Mouse (Mus musculus) hematopoietic stem cell, adult 5-6 weeks (primary cell): ENCODE data around the gene Adck2. TPM values are rescaled to one million over a fixed set of nuclear protein-coding genes. Genes with fewer than 3 reads are reported as not detected.
A peak's percentile ranks its signal among the peaks of the same experiment; 100 is the strongest.

Experiments used
- ATAC-seq, 2 experiments: fragments of 125-278 bp in 1 of 2; replicated peaks in 1 of 2; 2 replicates each; pipeline ENCODE4 v1.8.0; 2016 to 2017; ENCODE audit warnings: inconsistent platforms in 2 of 2, mild to moderate bottlenecking in 2 of 2, moderate number of reproducible peaks in 2 of 2, low read depth in 1 of 2, moderate TSS enrichment in 1 of 2; ENCODE audit not compliant: low FRiP score in 2 of 2, poor library complexity in 2 of 2, severe bottlenecking in 2 of 2, insufficient read depth in 1 of 2, low TSS enrichment in 1 of 2
- total RNA-seq: library from RNA; stranded (forward); fragments of 172-1452, 232-1000 nt; gene quantifications from 2 replicates; pipeline ENCODE4 v1.2.3, GENCODE M21; 2017

Gene Adck2
- total RNA-seq, result 15.7 and 24.0 TPM in 2 replicates

DNA sequence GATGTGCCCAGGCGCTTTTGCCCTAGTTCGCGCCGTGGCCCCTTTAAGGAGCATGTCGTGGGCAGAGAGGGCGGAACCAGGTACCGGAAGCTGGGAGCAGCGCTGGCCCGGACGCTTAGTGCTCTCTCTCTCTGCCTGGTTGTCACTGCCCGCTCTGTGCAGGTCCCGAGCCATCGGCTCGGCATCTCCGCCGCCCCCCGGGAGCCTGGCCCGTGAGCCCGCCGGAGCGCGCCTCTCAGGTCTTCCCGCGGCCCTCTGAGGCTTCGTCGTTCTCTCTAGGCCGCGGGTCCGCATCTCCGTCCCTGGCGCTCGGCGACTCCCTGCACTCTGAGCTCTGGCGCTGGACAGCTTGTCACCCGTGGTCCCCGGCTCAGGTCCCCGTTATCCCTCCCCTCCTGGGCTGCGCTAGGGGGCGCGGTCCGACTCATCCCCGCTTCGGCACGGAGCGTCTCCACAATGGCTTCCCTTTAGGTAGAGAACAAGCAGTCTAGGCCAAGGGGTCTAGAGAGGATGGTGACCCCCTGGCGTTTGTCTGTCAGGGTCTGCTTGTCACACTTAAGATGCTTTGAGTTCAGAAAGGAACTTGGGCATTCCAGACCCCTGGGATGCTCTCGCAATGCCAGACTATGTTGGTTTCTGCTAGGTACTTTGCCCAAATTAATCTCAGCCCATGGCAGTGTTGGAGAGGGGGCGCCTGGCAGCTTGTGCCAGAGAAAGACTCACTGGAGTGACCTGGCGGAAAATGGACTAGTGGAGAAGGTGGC is at the start of gene Adck2:
Gene Adck2, plus strand, starts transcription at position 83 of the 764 bp plus-strand sequence.
- ATAC-seq, result peak; percentile 96

DNA sequence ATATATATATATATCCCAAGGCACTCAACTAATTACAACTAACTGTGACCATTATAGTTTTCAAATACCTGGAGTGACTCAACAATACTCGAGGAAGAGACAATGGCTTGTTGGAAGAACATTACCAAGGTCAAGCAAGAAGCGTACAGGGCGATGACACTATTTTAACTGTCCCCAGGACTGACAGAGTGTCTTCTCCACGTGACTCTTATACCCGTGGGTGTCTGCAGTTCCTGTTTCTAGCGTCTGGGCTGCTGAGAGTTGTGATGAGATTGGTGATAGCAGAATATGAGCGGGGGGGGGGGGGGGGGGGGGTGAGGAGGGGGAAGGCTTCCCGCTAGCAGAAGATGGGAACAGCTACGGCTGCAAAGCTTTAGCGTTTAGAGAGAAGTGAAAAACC is 46.9 kb upstream of the Adck2 start:
- no peak for ATAC-seq

DNA sequence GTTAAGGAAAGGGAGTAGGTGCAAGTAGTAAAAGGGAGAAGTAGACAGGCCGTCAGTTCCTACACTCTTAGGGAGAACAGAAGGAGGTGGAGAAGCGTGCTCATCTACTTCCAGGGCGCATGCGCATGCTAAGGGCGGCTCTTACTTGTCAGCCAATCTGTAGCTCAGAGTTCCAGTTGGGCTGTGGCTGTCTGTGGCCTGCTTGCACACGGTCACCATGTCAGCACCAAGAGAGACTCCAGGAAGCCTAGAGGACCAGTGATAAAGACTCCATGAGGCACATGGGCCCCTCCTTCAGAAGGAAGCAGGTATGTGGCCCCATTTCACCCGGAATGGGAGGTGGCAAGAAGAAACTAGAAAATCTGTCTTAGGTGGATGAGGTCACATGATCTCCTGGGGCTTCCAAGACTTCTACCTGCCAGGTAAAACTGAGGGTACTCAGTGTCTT is 46.3 kb upstream of the Adck2 start:
- ATAC-seq, result no peak

DNA sequence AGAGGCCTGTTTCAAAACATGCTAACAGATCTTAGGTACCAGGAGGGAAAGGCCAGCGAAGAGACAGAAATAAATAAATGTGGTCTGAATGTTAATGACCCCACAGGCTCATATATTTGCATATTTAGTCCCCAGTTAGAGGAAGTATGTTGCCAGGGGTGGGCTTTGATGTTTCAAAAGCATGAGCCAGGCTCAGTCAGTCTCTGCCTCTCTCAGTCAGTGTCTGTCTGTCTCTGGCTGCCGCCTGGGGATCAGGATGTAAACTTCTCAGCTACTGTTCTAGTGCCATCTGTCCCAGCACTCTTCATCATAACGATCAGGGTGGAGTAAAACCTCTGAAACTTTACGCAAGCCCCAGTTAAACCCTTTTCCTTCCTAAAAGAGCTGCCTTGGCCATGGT is 45.9 kb upstream of the Adck2 start:
- ATAC-seq, result peak in 1 of 2 experiments; percentile 51; a peak in 1 of 4 replicates

DNA sequence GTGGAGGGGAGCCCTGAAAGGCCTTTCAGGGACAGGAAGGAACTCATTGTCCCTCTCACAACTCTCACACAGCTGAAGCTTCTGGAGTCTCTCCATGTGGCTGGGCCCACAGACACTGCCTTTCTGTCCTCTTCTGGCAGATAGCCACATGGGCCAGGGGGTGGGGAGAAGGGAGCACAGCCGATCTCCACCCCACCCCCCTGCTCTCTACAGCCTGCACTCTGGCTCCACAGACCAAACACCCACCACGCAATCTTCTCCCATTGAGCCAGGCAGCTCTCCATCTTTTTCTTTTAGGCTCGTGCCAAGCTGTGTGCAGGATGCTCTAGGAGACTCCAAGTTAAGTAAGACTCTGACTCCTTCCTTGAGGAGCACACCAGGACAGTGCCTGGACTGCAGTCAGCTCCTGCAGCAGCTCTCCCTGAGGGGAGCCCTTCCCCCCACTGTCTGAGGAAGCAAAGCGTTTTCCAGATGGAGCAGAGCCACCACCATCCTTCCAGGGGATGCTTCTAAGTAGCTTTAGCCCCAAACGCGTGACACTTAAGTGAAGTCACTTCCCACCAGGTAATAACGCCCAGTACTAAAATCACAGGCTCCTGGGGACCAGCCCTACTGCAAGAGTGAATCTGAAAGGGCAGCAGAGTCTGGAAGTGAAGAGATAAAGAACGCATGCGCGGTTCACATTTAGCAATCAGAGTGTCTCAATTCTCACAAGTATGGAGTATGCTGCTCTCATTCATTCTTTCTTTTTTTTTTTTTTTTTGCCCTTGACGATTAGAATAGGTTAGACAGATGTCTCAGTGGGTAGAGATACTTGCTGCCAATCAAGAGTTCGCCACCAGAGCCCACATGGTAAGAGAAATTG is 44.8 kb upstream of the Adck2 start:
- ATAC-seq, result peak in 1 of 2 experiments; percentile 4; a peak in 1 of 4 replicates

DNA sequence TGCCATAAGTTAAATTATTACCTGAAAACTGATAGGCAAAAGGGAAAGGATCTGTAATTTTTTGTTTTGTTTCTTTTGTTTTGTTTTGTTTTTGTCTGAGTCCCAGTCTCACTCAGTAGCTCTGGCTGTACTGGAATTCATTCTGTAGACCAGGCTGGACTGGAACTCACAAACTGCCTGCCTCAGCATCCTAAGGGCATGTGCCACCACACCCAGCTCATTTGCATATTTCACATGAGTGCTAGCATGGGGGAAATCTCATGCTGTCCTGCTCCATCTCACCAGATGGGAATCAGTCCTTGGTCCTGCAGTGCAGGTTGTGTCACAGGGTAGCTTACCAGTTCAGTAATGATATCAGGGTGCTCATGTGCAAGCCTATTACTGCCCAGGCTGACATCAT is 38.7 kb upstream of the Adck2 start:
- no peak for ATAC-seq

DNA sequence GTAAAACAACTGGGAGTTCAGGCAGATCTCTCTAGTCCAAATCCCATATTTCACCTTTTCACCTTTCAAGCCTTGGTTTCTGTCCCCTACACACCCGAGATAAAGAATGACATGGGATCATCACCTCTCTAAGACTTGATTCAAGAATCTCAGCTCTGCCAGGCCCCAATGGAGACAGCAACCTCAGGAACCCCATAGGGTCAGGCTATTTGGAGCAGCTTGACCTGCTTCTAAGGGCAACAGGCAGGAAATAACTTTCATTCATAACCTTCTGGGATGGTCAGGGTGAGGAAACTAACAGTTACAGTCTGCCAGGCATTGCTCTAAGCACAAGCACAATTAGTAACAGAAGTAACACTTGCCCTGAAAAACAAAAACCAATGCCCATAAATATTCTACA is 37.1 kb upstream of the Adck2 start:
- no peak for ATAC-seq

DNA sequence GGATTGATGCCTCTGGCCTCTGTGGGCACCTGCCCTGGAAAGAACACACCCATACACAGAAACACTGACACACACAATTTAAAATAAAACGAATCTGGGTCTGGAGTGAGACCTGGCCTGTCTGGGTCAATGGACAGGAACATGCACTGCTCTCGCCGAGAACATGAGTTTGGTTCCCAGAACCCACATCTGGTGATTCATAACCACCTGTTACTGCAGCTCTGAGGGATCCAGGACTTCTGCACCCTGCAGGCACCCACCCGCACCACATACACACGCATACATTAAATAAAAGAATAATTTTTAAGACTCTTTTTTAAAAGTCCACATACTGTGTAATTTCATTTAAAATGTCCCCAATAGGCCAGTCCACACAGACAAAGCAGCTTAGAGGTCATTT is 36.4 kb upstream of the Adck2 start:
- no peak for ATAC-seq

DNA sequence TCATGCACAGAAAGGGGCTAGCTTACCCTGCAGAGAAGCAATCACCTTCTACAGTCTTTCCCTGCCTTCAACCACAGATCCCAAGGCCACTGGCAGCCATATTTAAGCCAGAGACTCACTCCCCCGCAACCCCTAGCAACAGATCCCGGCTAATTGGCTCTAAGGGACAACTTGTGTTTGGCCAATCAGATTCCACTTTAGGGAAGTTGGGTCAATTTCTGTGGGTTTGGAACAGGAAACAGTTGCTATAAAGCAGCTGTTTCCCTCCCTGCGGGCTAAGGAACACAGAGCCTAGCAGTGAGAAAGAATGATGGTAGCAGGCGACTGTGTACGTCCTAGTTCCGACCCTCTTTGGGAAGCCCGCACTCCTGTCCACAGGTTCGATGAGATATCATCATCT is 35.4 kb upstream of the Adck2 start:
- ATAC-seq, result peak; percentile 92 to 93

DNA sequence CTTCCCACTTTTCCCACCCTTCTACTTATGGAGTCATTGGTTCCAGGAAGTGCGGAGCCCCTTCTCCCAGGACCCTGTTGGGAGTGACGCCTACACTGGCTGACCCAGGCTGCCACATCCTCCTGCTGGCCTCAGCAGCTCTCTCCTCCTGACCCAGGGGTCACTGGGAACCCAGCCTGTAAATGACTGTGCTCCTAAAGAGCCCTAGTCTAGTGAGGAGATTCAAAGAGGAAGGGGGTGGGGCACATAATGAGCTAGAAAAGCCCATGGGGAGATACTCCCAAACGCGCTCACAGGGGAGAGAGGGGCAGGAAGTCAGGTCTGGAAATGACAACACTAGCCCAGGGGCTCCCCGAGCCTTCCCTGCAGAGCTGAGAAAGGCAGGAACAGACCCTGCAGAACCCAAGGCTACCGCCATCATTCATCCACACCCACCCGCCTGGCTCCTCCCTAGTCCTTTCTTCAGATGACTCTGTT is 34.0 kb upstream of the Adck2 start:
- ATAC-seq, result 0 out of 4 replicates have a peak, but pooled peaks of 1 of the 2 experiments have one; percentile 11

DNA sequence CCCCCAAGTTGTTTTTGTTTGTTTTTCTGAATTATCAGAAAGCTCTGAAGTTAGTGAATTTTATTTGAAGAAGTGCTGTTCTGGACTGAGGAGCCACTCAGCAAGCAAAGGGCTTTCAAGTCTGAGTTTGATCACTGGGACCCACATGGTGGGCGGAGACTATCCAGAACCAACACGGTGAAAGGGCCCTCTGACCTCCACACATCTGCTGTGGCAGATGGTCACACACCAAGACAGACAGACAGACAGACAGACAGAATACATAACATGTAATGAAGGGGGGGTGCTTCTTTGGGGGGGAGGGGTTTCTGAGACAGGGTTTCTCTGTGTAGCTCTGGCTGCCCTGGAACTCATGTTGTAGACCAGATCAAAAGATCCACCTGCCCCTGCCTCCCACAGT is 33.1 kb upstream of the Adck2 start:
- no peak for ATAC-seq

DNA sequence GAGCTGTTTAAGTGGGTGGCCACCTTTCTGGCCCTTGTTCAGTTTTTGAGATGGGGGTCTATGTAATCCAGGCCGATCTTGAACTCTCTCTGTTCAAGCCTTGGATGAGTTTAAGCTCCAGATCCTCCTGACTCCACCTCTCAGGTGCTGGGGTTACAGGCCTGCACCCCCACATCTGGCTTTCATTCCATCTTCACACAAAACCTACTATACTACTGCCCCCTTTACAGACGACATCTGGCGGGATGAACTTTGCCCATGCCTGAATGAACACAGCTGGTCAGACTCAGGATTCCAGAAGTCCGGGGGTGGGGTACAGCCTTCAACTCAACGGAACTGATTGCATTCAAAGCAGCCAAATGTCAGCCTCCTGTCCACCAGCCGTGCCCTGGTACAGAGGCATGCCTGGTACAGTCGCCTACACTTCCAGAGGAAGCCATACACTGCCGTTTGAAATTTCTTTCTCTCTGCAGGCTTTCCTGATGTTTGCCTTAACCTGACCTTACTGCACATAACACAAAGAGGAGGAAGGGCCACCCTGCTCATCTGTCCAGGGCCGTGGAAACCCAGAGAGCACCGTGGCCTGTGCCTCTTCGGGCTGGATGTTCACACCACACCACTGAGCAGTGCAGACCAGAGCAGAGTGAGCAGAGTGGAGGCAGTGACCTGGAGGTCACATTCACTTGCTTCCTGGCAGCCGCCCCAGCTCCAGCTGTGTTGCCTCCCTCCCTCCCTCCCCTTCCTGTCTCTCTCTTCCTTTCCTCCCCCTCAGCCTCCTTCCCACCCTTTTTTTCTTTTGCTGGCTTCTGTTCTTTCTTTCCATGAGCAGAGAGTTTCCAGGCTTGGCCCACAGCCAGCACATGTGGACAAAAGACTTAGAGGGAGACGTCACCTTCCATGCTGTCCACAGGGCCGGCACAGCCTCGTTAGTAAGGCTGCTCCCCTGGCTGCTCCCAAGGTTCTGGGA is 30.8 kb upstream of the Adck2 start:
- ATAC-seq, result no peak

DNA sequence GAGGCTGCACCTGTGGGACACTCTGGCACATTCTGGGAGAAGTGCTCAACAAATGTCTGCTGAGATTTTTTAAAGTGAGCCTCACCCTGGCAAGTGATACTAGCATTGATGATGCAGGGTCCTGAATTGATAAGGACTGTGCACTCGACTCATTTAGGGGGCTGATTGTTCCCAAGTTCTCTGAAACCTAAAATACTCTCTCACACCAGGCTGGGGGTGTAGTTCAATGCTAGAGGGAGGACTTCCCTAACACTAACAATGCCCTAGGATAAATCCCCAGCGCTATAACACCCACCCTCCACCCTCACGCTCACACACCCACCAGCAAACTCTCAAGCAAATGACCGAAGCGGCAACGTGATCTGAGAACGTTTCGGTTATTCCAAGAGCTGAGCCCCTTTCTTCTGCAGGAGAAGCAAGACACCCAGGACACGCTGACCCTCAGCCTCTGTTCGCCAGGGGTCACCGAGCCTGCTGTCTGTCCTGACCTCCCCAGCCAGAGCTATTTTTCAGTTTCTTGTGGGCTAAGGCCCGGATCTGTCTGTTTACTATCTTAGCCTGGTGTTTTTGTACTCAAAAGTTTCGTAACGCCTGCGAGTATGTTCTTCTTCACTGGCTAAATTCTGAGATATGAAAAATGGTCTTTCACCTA is 29.8 kb upstream of the Adck2 start:
- ATAC-seq, result no peak

DNA sequence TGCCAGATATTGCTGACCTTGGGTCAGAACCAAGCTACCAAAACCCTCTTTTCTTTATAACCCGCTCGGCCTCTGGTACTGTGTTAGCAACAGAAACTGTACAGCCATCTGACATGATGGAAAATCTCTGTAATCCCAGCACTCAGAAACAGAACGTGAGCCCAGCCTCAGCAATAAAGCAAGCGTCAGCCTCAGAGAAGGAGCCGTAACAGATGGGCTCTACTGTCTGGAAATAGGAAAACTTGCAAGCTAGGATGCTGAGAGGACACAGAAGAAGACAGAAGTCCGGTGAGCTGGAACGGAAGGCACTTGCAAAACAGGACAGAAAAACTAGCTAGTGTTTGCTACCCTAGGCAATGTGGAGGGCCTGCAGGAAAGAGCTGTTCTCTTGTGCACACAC is 28.2 kb upstream of the Adck2 start:
- ATAC-seq, result no peak

DNA sequence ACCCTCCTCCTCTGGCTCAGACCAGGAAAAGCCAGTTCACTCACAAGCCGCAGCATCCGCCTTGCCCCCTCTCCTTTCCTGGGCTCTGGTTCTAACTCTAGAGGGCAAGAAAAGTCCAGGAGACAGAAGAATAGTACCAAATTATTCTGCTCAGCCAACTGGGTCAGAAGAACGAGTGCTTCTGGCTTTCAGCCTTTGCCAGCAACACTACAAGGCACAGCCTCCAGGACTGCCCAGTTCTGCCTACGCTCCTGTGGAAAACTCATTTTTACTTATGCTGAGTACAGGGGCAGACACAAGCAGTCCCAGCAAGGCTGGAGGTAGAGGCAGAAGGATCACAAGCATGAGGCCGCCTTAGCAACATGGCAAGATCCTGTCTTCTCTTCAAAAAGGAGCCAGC is 25.6 kb upstream of the Adck2 start:
- no peak for ATAC-seq

DNA sequence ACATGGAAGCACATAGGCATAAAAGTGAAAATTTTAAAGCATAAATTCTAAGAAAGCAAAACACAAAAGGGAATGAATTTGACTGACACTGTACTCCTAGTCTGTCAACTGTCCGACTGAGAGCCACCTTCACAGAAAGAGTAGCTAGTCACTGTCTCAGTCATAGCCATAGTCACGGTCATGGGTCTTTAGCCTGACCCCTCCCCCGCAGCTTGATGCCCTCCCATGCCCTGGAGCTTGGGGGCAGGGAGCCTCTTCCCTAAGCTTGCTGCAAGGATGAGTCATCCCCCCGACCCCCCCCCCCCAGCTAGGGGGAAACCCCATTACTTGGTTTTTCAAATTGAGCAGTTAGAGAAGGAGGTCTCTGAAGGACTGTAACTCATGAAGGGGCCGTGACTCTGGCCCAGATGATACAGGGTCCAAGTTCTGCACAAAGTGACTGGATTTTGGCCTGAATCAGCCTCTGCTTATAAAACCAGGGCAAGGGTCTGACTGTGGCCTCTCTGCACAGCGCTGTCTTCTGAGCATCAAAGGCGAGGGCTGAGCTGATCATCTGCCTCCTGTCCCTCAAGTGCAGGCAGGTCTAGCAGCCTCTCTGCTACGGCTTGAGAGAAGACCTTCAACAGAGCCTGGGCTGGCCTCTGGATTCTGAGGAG is 21.6 kb upstream of the Adck2 start:
- ATAC-seq, result peak; percentile 27 to 45; a peak in 2 of 4 replicates
